Mouse (Mus musculus) left cerebral cortex, adult 6 months (tissue): ENCODE measurements around the gene Mapkapk5. TPM values are rescaled to one million over a fixed set of nuclear protein-coding genes. Genes with fewer than 3 reads are reported as not detected.

ENCODE experiments used
- long read RNA-seq, 2 experiments: library from polyadenylated mRNA; unstranded; transcript quantifications; one replicate each; pipeline ENCODE4 v2.0.0; 2019 to 2020
- polyA plus RNA-seq: library from polyadenylated mRNA; unstranded; fragments of <200 nt; fragmentation: Nextera tagmentation; gene quantifications from 2 replicates; pipeline ENCODE4 v1.2.3, GENCODE M21; 2021

The Mapkapk5 gene
- 13.5 and 15.4 TPM in 2 replicates for polyA plus RNA-seq
- long read RNA-seq, experiment 1, transcript Mapkapk5-201 (14 exons, 2,234 nt): major isoform, 7 of 14 reads
- long read RNA-seq, experiment 1, partial matches to known transcripts: 1 of 14 reads
- long read RNA-seq, experiment 1, other reads (novel, unspliced or antisense): 3 of 14 reads
- long read RNA-seq, experiment 2, partial matches to known transcripts: 5 of 7 reads
- long read RNA-seq, experiment 2, other reads (novel, unspliced or antisense): 0 of 7 reads

DNA sequence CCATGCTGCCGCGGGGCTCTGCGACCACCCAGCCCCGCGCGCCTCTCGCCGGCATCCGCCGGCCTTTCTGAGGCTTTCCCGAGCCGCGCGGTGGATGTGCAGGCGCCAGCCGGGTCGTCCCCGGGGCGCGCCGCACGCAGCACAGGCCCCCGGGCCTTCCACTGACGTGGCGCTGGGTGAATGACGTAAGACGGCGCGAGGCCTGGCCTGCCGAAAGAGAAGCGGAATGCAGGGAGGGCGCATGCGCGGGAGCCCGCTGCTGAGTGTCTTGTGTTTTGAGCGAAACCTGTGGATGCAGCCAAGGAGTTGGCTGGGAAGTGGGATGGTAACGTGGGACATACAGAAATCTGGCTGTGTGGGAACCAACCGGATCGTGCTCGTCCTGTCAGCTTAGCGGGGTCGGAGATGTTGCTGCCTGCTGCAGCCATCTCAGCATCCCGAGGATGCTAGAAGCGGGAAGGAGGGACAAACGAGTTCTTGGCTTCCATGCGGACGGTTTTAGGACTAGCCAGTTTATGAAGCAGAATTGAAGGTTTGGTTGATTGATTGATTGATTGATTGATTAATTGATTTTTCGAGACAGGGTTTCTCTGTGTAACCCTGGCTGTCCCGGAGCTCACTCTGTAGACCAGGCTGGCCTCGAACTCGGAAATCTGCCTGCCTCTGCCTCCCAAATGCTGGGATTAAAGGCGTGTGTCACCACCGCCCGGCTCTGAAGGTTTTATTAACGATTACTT lies at the start of gene Mapkapk5:
Gene Mapkapk5, minus strand, starts transcription at position 113 of the 737 bp plus-strand sequence.

GRCm38 (mm10) chr5:121593451-121594401 lies 48.0 kb upstream of the Mapkapk5 start, which contains the start of gene Aldh2:
Gene Aldh2, minus strand, starts transcription at chr5:121593824.

GRCm38 (mm10) chr5:121544910-121545792 lies 554 bp downstream of the Mapkapk5 start, which contains the start of the genes Adam1a and Gm42878:
Gene Adam1a, minus strand, starts transcription at chr5:121545482.
Gene Gm42878, minus strand, starts transcription at chr5:121545482.

GRCm38 (mm10) chr5:121503231-121503630 lies 42.5 kb downstream of the Mapkapk5 start, which contains the start of gene Adam1b:
Gene Adam1b, minus strand, starts transcription at chr5:121503435.

Other genes starting within 250 kb of the Mapkapk5 start
- 41.4 and 43.2 TPM in 2 replicates for gene Trafd1, start 160.3 kb downstream of the Mapkapk5 start, polyA plus RNA-seq
- 27.8 and 36.8 TPM in 2 replicates for gene Naa25, start 148.0 kb downstream of the Mapkapk5 start, polyA plus RNA-seq
- 6.9 and 9.6 TPM in 2 replicates for gene Tmem116, start 94.0 kb downstream of the Mapkapk5 start, polyA plus RNA-seq
- 150 and 166 TPM in 2 replicates for gene Erp29, start 93.4 kb downstream of the Mapkapk5 start, polyA plus RNA-seq
- not detected in 2 replicates for gene Adam1b, start 42.5 kb downstream of the Mapkapk5 start, polyA plus RNA-seq
- gene Adam1a, start 423 bp downstream of the Mapkapk5 start, polyA plus RNA-seq: 0.21 and 0.55 TPM in 2 replicates
- gene Gm42878, start 423 bp downstream of the Mapkapk5 start, polyA plus RNA-seq: not detected in 2 replicates
- gene Aldh2, start 47.9 kb upstream of the Mapkapk5 start, polyA plus RNA-seq: 80.3 and 88.1 TPM in 2 replicates
- gene Acad12, start 73.0 kb upstream of the Mapkapk5 start, polyA plus RNA-seq: 1.8 and 2.5 TPM in 2 replicates
- 1.2 TPM in 2 replicates for gene Acad10, start 114.6 kb upstream of the Mapkapk5 start, polyA plus RNA-seq
- 16.7 and 35.1 TPM in 2 replicates for gene Brap, start 114.7 kb upstream of the Mapkapk5 start, polyA plus RNA-seq
- gene Atxn2, start 165.4 kb upstream of the Mapkapk5 start, polyA plus RNA-seq: 31.7 and 79.9 TPM in 2 replicates